Mouse (Mus musculus) spleen, adult 2 months (tissue): ENCODE measurements around the gene Rnf213. TPM values are rescaled to one million over a fixed set of nuclear protein-coding genes. Genes with fewer than 3 reads are reported as not detected.
A peak's percentile ranks its signal among the peaks of the same experiment; 100 is the strongest.
"Not testable (repeated sequence)": the region's sequence is repeated elsewhere in the genome, so short reads cannot be mapped to it uniquely, and the experiment has no call there.

ENCODE experiments used
- DNase-seq, 2 experiments: peaks; one replicate each; pipeline versions ENCODE4 v3.0.0 to v3.0.0-alpha.2; 2012 to 2021; ENCODE audit warnings: low spot score in 2 of 2, low read depth in 1 of 2
- H3K27ac ChIP-seq: fragments of 200-500 bp; 2 replicates; pipeline ENCODE4 v1.5.1; 2012; ENCODE audit warnings: low read length, inconsistent platforms; ENCODE audit not compliant: insufficient read depth
- H3K27me3 ChIP-seq: fragments of 200-500 bp; 2 replicates; pipeline ENCODE4 v1.6.1; 2012; ENCODE audit warnings: mild to moderate bottlenecking, moderate library complexity, low read length, inconsistent platforms; ENCODE audit not compliant: control insufficient read depth, insufficient read depth
- H3K36me3 ChIP-seq: fragments of 200-500 bp; 2 replicates; pipeline ENCODE4 v1.6.1; 2012; ENCODE audit warnings: mild to moderate bottlenecking, low read length, inconsistent platforms; ENCODE audit not compliant: control insufficient read depth, insufficient read depth
- H3K4me1 ChIP-seq: fragments of 200-500 bp; 2 replicates; pipeline ENCODE4 v1.6.1; 2011; ENCODE audit warnings: inconsistent platforms; ENCODE audit not compliant: control insufficient read depth, insufficient read depth, insufficient read length
- H3K4me3 ChIP-seq: fragments of 200-500 bp; 2 replicates; pipeline ENCODE4 v1.5.1; 2011; ENCODE audit warnings: mild to moderate bottlenecking, inconsistent platforms; ENCODE audit not compliant: insufficient read depth, insufficient read length; ENCODE audit errors: extremely low read depth
- CTCF ChIP-seq: fragments of 200-500 bp; IDR thresholded peaks from 2 replicates; pipeline ENCODE4 v1.5.1; 2011; ENCODE audit warnings: mild to moderate bottlenecking, inconsistent platforms; ENCODE audit not compliant: insufficient read depth, insufficient read length, insufficient replicate concordance; ENCODE audit errors: extremely low read depth
- POLR2A ChIP-seq: fragments of 200-500 bp; IDR thresholded peaks from 2 replicates; pipeline ENCODE4 v1.6.1; 2011; ENCODE audit warnings: low read depth, low read length, inconsistent platforms
- WGBS: fragments of 180-500 bp; shearing (Covaris S2); methylation state at CpG from one replicate; pipeline ENCODE4 v1.1.7; 2018; 5-methylcytosine and 5-hydroxymethylcytosine counted together
- polyA plus RNA-seq: library from polyadenylated mRNA; depleted of rRNA; stranded (reverse); fragments of >200 nt; gene quantifications from 2 replicates; pipeline ENCODE4 v1.2.3, GENCODE M21; 2012

Gene Rnf213
- polyA plus RNA-seq, 1 experiment = 29.1 TPM

DNA sequence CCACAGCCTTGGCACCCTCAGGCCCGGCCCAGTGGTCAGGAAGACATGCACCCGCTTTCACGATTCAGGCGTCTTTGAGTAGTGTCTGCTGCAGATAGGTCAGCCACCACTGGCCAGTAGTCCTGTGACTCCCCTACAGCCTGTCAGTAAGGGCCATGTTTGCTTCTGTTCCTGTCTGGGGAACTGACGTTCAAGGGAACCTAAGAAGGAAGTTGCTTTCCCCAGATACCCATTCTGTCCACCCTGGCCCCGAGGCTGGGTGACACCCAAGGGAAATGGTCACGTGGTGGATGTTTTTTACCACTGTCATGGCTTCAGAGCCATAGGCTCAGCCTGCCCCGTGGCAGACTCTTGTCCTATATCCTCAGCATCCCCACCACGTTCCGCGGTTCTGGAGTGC, 15.6 kb upstream of the Rnf213 start:
- H3K4me1 ChIP-seq = peaks cover 2% of the 10 kb centered on the region; the same call in 1 of the 2 replicates
- TF ChIP-seq CTCF = no peak
- no peak for TF ChIP-seq POLR2A
- H3K27me3 ChIP-seq = no peaks in the 10 kb centered on the region
- H3K36me3 ChIP-seq = peaks cover 6% of the 10 kb centered on the region
- WGBS = 69% methylated on average over 11 of the region's 11 CpGs
- no peak overlapping the region for H3K4me3 ChIP-seq
- no peak for DNase-seq
- H3K27ac ChIP-seq = no peak overlapping the region

DNA sequence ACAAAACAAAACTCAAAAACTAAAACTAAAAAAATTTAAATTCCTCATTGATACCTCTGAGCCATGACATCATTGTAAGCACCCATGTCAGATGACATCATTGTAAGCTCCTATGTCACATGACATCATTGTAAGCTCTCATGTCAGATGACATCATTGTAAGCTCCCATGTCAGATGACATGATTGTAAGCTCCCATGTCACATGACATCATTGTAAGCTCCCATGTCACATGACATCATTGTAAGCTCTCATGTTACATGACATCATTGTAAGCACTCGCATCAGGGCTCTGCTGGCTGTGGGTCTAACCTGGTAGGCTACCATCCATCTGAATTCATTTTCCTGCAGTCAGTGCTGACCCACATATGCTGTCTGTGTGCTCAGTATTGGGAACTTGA, 14.3 kb upstream of the Rnf213 start:
- TF ChIP-seq CTCF (no peak), POLR2A (no peak)
- H3K27ac ChIP-seq = no peak overlapping the region
- 94% methylated on average over 1 of the region's 1 CpGs for WGBS
- peaks cover 5% of the 10 kb centered on the region; the same call in 1 of the 2 replicates for H3K4me1 ChIP-seq
- no peaks in the 10 kb centered on the region for H3K27me3 ChIP-seq
- DNase-seq = no peak
- H3K4me3 ChIP-seq = no peak overlapping the region
- H3K36me3 ChIP-seq = peaks cover 6% of the 10 kb centered on the region

DNA sequence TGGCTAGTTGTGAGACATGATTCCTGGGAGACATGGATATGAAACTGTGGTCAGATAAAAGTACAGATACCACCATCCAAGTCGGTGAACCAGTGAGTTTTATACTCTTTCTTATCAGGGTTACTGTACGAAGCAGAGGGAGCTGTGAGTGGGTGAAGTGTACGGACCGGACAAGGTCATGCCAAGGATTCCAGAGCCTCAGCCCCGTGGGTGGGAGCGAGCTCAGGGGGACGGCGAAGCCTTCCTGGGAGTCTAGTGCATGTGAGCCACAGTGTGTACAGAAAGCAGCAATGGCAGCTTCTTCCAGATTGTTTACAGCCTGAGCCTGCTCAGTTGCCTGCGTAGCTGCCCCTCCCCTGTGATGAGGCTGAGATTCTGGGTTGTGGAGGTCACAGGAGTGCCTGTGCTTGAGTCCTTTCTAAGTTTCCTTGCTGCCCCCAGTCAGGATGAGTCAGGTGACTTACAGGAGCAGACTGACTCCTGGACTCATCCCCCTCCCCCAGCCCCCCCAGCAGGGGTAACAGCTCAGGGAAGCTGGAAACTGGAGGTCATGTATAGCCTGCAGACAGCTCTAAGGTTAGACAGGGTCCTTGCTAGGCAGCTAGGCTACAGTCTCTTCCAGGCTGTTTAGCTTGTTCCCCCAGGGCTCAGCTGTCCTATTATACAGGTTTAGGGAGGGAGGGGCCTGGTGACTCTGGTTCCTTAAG, 11.1 kb upstream of the Rnf213 start:
- Histone ChIP-seq H3K27me3 (no peaks in the 10 kb centered on the region), H3K27ac (no peak overlapping the region), H3K36me3 (peaks cover 5% of the 10 kb centered on the region), H3K4me3 (no peak overlapping the region), H3K4me1 (peaks cover 12% of the 10 kb centered on the region; the same call in 1 of the 2 replicates)
- TF ChIP-seq POLR2A = no peak
- no peak for TF ChIP-seq CTCF
- DNase-seq = no peak
- 82% methylated on average over 9 of the region's 9 CpGs for WGBS

DNA sequence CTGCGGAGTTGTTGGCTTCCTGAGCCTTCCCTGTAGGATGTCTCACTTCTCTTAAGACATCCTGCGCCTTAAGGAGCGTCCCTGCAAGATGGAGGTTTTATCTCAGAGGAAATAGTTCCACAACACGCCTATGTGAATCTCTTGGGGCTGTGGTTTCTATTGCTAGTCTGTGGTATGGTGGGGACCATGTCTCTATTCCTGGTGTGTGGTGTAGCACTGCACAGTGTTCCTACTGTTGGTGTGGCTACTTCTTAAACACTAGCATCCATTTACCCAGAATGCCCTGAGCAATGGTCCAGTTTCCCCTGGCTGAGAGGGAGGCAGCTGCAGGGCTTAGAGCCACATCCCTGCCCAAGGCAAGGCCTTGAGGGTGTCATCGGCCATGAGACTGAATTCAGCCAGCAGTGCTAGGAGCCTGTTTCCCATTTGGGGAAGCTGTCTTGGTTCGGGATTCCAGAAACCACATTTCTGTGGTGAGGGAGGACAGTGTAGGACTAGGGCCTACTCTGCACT, 10.5 kb upstream of the Rnf213 start:
- no peak for DNase-seq
- Histone ChIP-seq H3K27ac (no peak overlapping the region), H3K36me3 (peaks cover 5% of the 10 kb centered on the region), H3K4me3 (no peak overlapping the region), H3K4me1 (peaks cover 12% of the 10 kb centered on the region; the same call in 1 of the 2 replicates), H3K27me3 (no peaks in the 10 kb centered on the region)
- WGBS = 31% methylated on average over 6 of the region's 6 CpGs
- TF ChIP-seq CTCF (no peak), POLR2A (no peak)

DNA sequence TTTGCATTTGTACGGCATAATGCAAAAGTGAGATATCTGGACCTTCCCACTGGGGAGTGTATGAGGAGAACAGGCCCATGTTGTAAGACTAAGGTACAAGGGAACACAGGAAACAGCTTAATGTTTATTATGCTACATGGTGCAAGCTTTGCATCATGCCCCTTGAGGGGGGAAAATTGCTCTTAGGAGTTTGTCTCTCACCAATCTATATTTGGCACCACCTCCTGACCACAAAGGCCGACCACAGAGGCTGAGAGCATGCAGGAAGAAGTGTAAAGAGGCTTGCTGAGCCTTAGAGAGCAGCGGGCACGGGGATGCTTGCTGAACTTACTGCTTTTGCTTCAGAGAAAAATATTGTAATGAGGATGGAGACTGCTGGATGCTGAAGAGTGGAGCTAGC, 8.0 kb upstream of the Rnf213 start:
- TF ChIP-seq POLR2A = no peak
- Histone ChIP-seq H3K27ac (peak overlapping the region; percentile 52; the same call in 1 of the 2 replicates), H3K27me3 (no peaks in the 10 kb centered on the region), H3K36me3 (peaks cover 3% of the 10 kb centered on the region), H3K4me1 (peaks cover 17% of the 10 kb centered on the region), H3K4me3 (no peak overlapping the region)
- 9% methylated on average over 4 of the region's 4 CpGs for WGBS
- peak; percentile 43 to 72 for DNase-seq

DNA sequence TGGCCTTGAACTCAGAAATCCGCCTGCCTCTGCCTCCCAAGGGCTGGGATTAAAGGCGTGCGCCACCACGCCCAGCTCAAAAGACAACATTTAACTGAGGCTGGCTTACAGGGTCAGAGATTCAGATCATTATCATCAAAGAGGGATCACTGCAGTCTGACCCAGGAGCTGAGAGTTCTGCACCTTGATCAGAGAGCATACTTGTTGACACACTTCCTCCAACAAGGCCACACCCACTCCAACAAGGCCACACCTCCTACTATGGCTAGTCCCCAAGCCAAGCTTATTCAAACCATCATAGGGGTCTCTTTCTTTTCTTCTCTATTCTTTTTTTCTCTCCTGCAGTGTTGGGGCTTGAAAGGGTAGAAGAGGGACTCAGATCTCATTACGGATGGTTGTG, 6.6 kb upstream of the Rnf213 start:
- H3K27me3 ChIP-seq = no peaks in the 10 kb centered on the region
- no peak for TF ChIP-seq CTCF
- no peaks in the 10 kb centered on the region for H3K36me3 ChIP-seq
- H3K27ac ChIP-seq = no peak overlapping the region
- DNase-seq = peak in 1 of 2 experiments; percentile 40
- H3K4me1 ChIP-seq = peaks cover 19% of the 10 kb centered on the region
- H3K4me3 ChIP-seq = no peak overlapping the region
- WGBS = 85% methylated on average over 5 of the region's 5 CpGs

DNA sequence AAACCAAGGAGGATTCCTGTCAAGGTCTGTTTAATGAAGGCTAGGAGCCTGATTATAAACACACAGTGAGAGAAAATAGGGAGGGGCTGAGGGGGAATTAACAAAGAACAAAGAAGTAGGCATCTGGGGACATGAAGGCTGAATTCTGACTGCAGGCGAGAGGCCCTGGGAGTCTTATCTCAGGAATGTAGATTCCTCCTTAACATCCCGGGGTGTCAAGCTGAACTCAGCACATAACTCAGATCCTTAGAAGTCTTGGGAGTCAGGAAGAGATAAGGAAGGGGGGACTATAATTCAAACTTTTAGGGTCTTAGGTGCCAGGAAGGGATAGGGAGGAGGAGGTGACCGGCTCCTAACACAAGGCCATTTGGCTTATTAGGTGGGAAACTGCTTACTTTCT, 5.6 kb upstream of the Rnf213 start:
- WGBS = 77% methylated on average over 3 of the region's 3 CpGs
- not testable (repeated sequence) for DNase-seq, H3K4me3 ChIP-seq, H3K27ac ChIP-seq, H3K36me3 ChIP-seq, H3K27me3 ChIP-seq
- peaks cover 27% of the 10 kb centered on the region for H3K4me1 ChIP-seq
